18 mouse cellular contexts compared by ENCODE assay signal in genomic region chr10:98727130-98727529, GRCm38 (mm10).
DNase-seq lines count a peak whose midpoint lies in the region; TF ChIP-seq lines count a peak whose summit lies in the region.
"Had no signal": no experiment of that assay in that cellular context is flagged by ENCODE, and none has a peak within 500 bp of the region (broad histone marks: within the 10 kb centered on the region; RNA-seq: fewer than 3 reads in every experiment).

No protein-coding gene starts in this region.

- in situ Hi-C loops in CH12.LX (cut with MboI; ENCODE audit: low pct_ligation_motif_present, low pct_unique_long_range_greater_than_20kb, low sequenced_read_pairs): no loop called here

- DNase-seq in CH12.LX (ENCODE audit: extremely low read depth) (no peak), MEL (ENCODE audit: low read depth, low spot score) (no peak)
- no peak for DNase-seq in cerebellum, postnatal 4 days (ENCODE audit: low spot score in 2 of 2)
- no peak for DNase-seq in adrenal gland, adult 8-10 months
- DNase-seq: adrenal gland, adult 2 months; adrenal gland, postnatal 10 days; adrenal gland, postnatal 14 days; adrenal gland, postnatal 25 days; adrenal gland, postnatal 36 days; B cell, adult 2 months; cerebellum, adult 11 months; cerebellum, adult 11-12 months; cerebellum, adult 18-20 months; cerebellum, adult 2 months; cerebellum, adult 8-10 months; cerebellum, adult 9-10 months had no signal

- no peak for TF ChIP-seq POLR2A in CH12.LX (IDR thresholded peaks at IDR 0.05; ENCODE audit: low read depth, low read length)
- no peak for TF ChIP-seq POLR2A in MEL (IDR thresholded peaks at IDR 0.05; ENCODE audit: control insufficient read depth in 1 of 2, insufficient read depth in 1 of 2, low read depth in 1 of 2, low read length in 2 of 2, poor library complexity in 1 of 2)

- no peak overlapping the region for H3K27ac ChIP-seq in CH12.LX (ENCODE audit: insufficient read depth, low read depth)
- no peak overlapping the region for H3K27ac ChIP-seq in MEL (ENCODE audit: control insufficient read depth, low read depth, low read length)

- dilution Hi-C loops in CH12.LX (cut with MboI; ENCODE audit: extremely low pct_ligation_motif_present, extremely low pct_unique_long_range_greater_than_20kb, low sequenced_read_pairs): no loop called here

- no peak overlapping the region for H3K4me2 ChIP-seq in CH12.LX (ENCODE audit: insufficient read depth, low read depth, poor library complexity, severe bottlenecking)

- no peak overlapping the region for H3K4me3 ChIP-seq in CH12.LX (replicated peaks in 1 of 3; ENCODE audit: low read depth in 2 of 3, low read length in 2 of 3, poor library complexity in 1 of 3)
- H3K4me3 ChIP-seq in MEL (ENCODE audit: control insufficient read depth in 1 of 2, insufficient read depth in 1 of 2, low read depth in 2 of 2, low read length in 2 of 2): no peak overlapping the region

- no peak for TF ChIP-seq EP300 in CH12.LX (IDR thresholded peaks at IDR 0.05; ENCODE audit: low read length)
- no peak for TF ChIP-seq EP300 in MEL (IDR thresholded peaks at IDR 0.05; ENCODE audit: low read depth in 1 of 2, low read length in 2 of 2)

- H3K9ac ChIP-seq in CH12.LX (ENCODE audit: insufficient read depth, low read depth) (no peak overlapping the region), MEL (ENCODE audit: control insufficient read depth, low read depth, low read length, poor library complexity, severe bottlenecking) (no peak overlapping the region)

- H3K79me2 ChIP-seq in CH12.LX (replicated peaks; ENCODE audit: control insufficient read depth, extremely low read depth, insufficient read depth, poor library complexity, severe bottlenecking) (no peaks in the 10 kb centered on the region), MEL (ENCODE audit: control insufficient read depth, insufficient read depth, low read length, poor library complexity) (no peaks in the 10 kb centered on the region)

- no peaks in the 10 kb centered on the region for H3K9me3 ChIP-seq in CH12.LX (replicated peaks; ENCODE audit: low read length)
- H3K9me3 ChIP-seq in MEL (replicated peaks; ENCODE audit: insufficient read depth, low read length): no peaks in the 10 kb centered on the region
- H3K9me3 ChIP-seq: G1E had no signal

- H3K27me3 ChIP-seq in CH12.LX (replicated peaks) (no peaks in the 10 kb centered on the region), MEL (ENCODE audit: control insufficient read depth in 1 of 2, insufficient read depth in 2 of 2, low read length in 2 of 2) (no peaks in the 10 kb centered on the region)
- H3K27me3 ChIP-seq: Patski had no signal

- TF ChIP-seq RAD21 in CH12.LX (IDR thresholded peaks at IDR 0.05; ENCODE audit: low read depth, low read length): no peak
- TF ChIP-seq RAD21 in MEL (IDR thresholded peaks at IDR 0.05; ENCODE audit: low read depth, low read length): no peak

- TF ChIP-seq CTCF in CH12.LX (conservative IDR thresholded peaks at IDR 0.05 in 1 of 2, IDR thresholded peaks at IDR 0.05 in 1 of 2; ENCODE audit: low read depth in 2 of 2, low read length in 2 of 2) (no peak), MEL (IDR thresholded peaks at IDR 0.05 in 2 of 3, conservative IDR thresholded peaks at IDR 0.05 in 1 of 3; ENCODE audit: control insufficient read depth in 1 of 3, insufficient read depth in 1 of 3, low read depth in 2 of 3, low read length in 3 of 3, poor library complexity in 1 of 3, severe bottlenecking in 1 of 3) (no peak)

- H3K4me1 ChIP-seq in CH12.LX (ENCODE audit: control insufficient read depth in 1 of 2, insufficient read depth in 2 of 2): peaks cover 3 to 21% of the 10 kb centered on the region in 2 experiments; a peak in 2 of 4 replicates
- H3K4me1 ChIP-seq in MEL (ENCODE audit: control insufficient read depth in 1 of 2, insufficient read depth in 2 of 2, low read length in 2 of 2): peaks cover 12 to 21% of the 10 kb centered on the region in 2 experiments

- no peaks in the 10 kb centered on the region for H3K36me3 ChIP-seq in CH12.LX (replicated peaks in 1 of 2; ENCODE audit: control insufficient read depth in 1 of 2, insufficient read depth in 1 of 2, low read length in 1 of 2)
- H3K36me3 ChIP-seq in MEL (ENCODE audit: control insufficient read depth in 1 of 2, insufficient read depth in 2 of 2, low read length in 2 of 2): peaks cover 0 to 28% of the 10 kb centered on the region in 2 experiments; a peak in 2 of 4 replicates
- H3K36me3 ChIP-seq: G1E had no signal

TF ChIP-seq in CH12.LX, 34 proteins besides CTCF, POLR2A, EP300 and RAD21:
- no peak for TF ChIP-seq MAZ (IDR thresholded peaks at IDR 0.05; ENCODE audit: low read depth, low read length)
- TF ChIP-seq CHD2 (IDR thresholded peaks at IDR 0.05; ENCODE audit: low read length): no peak
- no peak for TF ChIP-seq NRF1 (IDR thresholded peaks at IDR 0.05; ENCODE audit: low read depth, low read length)
- TF ChIP-seq ZNF384 (IDR thresholded peaks at IDR 0.05; ENCODE audit: low read depth, low read length): peak; percentile 60
- TF ChIP-seq POLR2AphosphoS2 (IDR thresholded peaks at IDR 0.05; ENCODE audit: low read depth, low read length): no peak
TF ChIP-seq in CH12.LX: peak in this region for 1.

TF ChIP-seq in MEL, 35 proteins besides CTCF, POLR2A, EP300 and RAD21:
- TF ChIP-seq MXI1 (IDR thresholded peaks at IDR 0.05; ENCODE audit: low read depth, low read length) (no peak), ZNF384 (IDR thresholded peaks at IDR 0.05; ENCODE audit: low read depth, low read length) (peak; percentile 52; the same call in 1 of the 2 replicates)

Comparison
In these comparisons a context has a peak if more than half of its experiments do, and no peak if none do; other contexts are left out.
1. Of the 35 proteins assayed by ChIP-seq in both MEL and CH12.LX: peak only in MEL: none; only in CH12.LX: none; in both: ZNF384; in neither: 34.